Mouse (Mus musculus) kidney, postnatal 36 days (tissue): ENCODE data around the gene Rab11fip2.
A peak's percentile ranks its signal among the peaks of the same experiment; 100 is the strongest.

ENCODE experiments used
- DNase-seq, 2 experiments: peaks; one replicate each; pipeline ENCODE4 v3.0.0; 2021 to 2022; ENCODE audit warnings: mixed read lengths in 2 of 2

The Rab11fip2 gene

GRCm38 (mm10) chr19:59943322-59943871 is at the start of gene Rab11fip2:
Rab11fip2 (minus strand) TSS chr19:59943654.
- DNase-seq, result peak; percentile 84 to 93

- no peak for DNase-seq
Measured at GRCm38 (mm10) chr19:59981588-59981987, 38.1 kb upstream of the Rab11fip2 start.

GRCm38 (mm10) chr19:59954936-59955335 is 11.5 kb upstream of the Rab11fip2 start:
- DNase-seq, result no peak

GRCm38 (mm10) chr19:59949731-59950130 is 6.3 kb upstream of the Rab11fip2 start:
- no peak for DNase-seq

GRCm38 (mm10) chr19:59942716-59943321 is 635 bp downstream of the Rab11fip2 start:
- DNase-seq, result peak; percentile 4 to 31

GRCm38 (mm10) chr19:59939711-59940110 is 3.7 kb downstream of the Rab11fip2 start:
- peak; percentile 10 to 11 for DNase-seq

GRCm38 (mm10) chr19:59932085-59932484 is 11.4 kb downstream of the Rab11fip2 start:
- no peak for DNase-seq

- DNase-seq, result no peak
Measured at GRCm38 (mm10) chr19:59928672-59929071, 14.8 kb downstream of the Rab11fip2 start.

- no peak for DNase-seq
Measured at GRCm38 (mm10) chr19:59926125-59926524, 17.3 kb downstream of the Rab11fip2 start.

- no peak for DNase-seq
Measured at GRCm38 (mm10) chr19:59920846-59921245, 22.6 kb downstream of the Rab11fip2 start.

- DNase-seq, result no peak
Measured at GRCm38 (mm10) chr19:59917901-59918613, 25.4 kb downstream of the Rab11fip2 start.

GRCm38 (mm10) chr19:59911554-59911953 is 31.9 kb downstream of the Rab11fip2 start:
- no peak for DNase-seq

- no peak for DNase-seq
Measured at GRCm38 (mm10) chr19:59905296-59906081, 38.0 kb downstream of the Rab11fip2 start.

- no peak for DNase-seq
Measured at GRCm38 (mm10) chr19:59899965-59900364, 43.5 kb downstream of the Rab11fip2 start.

GRCm38 (mm10) chr19:59898301-59898700 is 45.2 kb downstream of the Rab11fip2 start:
- DNase-seq, result no peak

GRCm38 (mm10) chr19:59889383-59889782 is 54.1 kb downstream of the Rab11fip2 start:
- no peak for DNase-seq

GRCm38 (mm10) chr19:59888846-59889245 is 54.6 kb downstream of the Rab11fip2 start:
- no peak for DNase-seq

- no peak for DNase-seq
Measured at GRCm38 (mm10) chr19:59887866-59888265, 55.6 kb downstream of the Rab11fip2 start.

GRCm38 (mm10) chr19:59885301-59885700 is 58.2 kb downstream of the Rab11fip2 start:
- no peak for DNase-seq

- DNase-seq, result no peak
Measured at GRCm38 (mm10) chr19:59877238-59877637, 66.2 kb downstream of the Rab11fip2 start.

- no peak for DNase-seq
Measured at GRCm38 (mm10) chr19:59866666-59867065, 76.8 kb downstream of the Rab11fip2 start.

- no peak for DNase-seq
Measured at GRCm38 (mm10) chr19:59862423-59862822, 81.0 kb downstream of the Rab11fip2 start.

GRCm38 (mm10) chr19:59860799-59861198 is 82.7 kb downstream of the Rab11fip2 start:
- DNase-seq, result no peak
